Mouse (Mus musculus) retina, postnatal 1 day (tissue): ENCODE data around the gene 6030408B16Rik.
"Not testable (repeated sequence)": the region's sequence is repeated elsewhere in the genome, so short reads cannot be mapped to it uniquely, and the experiment has no call there.

Source experiments
- DNase-seq: peaks from one replicate; pipeline ENCODE4 v3.0.0-alpha.2; 2012

6030408B16Rik gene

GRCm38 (mm10) chr15:101322640-101323039, 29.6 kb downstream of the 6030408B16Rik start:
- no peak for DNase-seq

- DNase-seq: no peak
Observed at GRCm38 (mm10) chr15:101323511-101323910, 30.5 kb downstream of the 6030408B16Rik start.

DNA sequence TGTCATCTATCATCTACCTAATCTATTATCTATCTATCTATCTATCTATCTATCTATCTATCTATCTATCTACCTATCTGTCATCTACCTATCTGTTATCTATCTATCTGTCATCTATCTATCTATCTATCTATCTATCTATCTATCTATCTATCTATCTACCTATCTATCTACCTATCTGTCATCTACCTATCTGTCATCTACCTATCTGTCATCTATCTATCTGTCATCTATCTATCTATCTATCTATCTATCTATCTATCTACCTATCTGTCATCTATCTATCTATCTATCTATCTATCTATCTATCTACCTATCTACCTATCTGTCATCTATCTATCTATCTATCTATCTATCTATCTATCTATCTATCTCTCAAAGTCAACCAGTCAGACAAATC, 31.4 kb downstream of the 6030408B16Rik start:
- not testable (repeated sequence) for DNase-seq

- no peak for DNase-seq
Observed at GRCm38 (mm10) chr15:101325991-101326534, 33.1 kb downstream of the 6030408B16Rik start.

DNA sequence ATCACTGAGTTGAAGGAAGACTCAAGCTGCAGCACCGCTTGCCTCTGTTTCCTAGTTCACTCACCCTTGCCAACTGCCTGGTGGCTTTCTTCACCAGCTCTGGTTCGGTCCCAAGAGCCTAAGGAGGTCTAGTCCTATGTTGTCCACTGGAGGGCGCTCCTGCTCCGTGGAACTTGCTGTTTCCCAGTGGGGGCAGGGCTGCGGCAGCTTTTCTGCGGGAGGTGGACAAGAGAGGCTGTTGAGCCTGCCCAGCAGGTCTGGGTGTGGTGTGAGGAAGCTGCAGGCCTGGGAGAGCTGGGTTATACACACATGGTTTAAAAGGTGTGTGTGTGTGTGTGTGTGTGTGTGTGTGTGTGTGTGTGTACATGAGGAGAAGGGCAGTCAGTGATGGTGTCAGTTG, 34.3 kb downstream of the 6030408B16Rik start:
- peak; percentile 78 for DNase-seq

DNA sequence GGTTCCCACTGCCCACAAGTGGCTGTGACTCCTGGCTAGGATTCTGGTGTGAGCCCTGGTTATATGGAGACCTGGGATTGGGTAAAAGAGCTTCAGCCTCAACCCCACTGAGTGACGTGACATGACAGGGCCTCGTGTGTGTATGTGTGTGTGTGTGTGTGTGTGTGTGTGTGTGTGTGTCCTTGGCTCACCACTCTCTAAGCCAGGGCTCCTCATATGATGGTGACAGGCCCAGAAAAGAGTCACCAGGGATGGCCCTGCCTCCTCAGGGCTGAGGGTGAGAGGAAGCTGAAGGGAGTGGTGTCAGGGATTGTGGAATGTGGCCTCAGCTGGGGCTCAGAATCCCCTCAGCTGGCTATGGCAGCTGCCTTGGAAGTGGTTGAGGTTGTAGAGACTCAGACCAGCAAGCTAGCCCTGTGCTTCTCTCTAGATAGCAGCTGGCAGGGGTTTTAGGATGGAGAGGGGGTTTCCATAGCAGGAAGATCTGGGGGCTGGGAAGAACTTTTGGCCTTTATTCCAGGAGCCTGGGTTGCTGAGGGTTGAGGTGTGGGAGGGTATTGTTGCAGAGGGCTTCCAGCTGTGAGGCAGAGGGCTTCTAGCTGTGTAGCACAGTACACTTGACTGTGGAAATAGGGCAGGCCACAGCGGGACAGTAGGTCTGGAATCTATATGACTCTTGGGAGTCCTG, 36.0 kb downstream of the 6030408B16Rik start:
- DNase-seq: no peak

GRCm38 (mm10) chr15:101329564-101329892, 36.5 kb downstream of the 6030408B16Rik start:
- no peak for DNase-seq

DNA sequence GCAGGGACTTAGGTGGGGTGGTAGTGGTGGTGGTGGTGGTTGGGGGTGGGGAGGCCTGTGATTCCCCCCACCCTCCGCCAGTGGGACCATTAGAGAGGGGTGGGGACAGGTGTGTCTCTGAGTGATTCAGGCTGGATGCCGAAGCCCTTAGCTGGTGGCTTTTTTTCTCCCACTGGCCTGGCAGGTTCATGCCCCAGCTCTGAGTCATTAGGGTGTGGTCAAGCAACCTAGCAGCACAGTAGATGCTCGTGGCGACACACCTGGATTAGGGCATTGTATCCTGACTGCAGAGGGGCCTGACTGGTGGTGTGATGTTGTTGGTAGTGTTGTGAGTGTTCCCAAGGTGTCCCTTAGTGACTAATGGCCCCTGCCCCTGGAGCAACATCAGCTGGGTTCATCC, 38.1 kb downstream of the 6030408B16Rik start:
- DNase-seq: no peak

GRCm38 (mm10) chr15:101332370-101332769, 39.4 kb downstream of the 6030408B16Rik start:
- no peak for DNase-seq

- no peak for DNase-seq
Observed at GRCm38 (mm10) chr15:101333165-101333564, 40.2 kb downstream of the 6030408B16Rik start.

- DNase-seq: no peak
Observed at GRCm38 (mm10) chr15:101333648-101334047, 40.6 kb downstream of the 6030408B16Rik start.

GRCm38 (mm10) chr15:101336474-101337174, 43.6 kb downstream of the 6030408B16Rik start:
- no peak for DNase-seq

DNA sequence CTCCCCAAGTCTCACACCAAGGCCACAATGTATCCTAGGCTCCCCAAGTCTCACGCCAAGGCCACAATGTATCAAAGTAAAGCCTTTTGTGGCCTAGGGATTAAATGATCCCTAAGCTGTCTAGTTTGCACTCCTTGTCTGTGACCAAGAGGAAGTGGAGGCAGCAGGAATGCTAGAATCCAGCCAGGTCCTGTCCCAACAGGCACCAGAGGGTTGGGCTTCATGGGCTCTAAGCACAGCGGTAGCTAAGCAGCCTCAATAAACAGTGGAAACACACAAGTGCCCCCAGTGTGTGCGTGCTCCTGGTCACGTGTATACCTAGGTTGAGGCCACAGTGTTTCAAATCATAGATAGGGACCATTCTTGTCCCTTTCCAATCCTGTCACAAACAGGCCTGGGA, 45.3 kb downstream of the 6030408B16Rik start:
- no peak for DNase-seq

DNA sequence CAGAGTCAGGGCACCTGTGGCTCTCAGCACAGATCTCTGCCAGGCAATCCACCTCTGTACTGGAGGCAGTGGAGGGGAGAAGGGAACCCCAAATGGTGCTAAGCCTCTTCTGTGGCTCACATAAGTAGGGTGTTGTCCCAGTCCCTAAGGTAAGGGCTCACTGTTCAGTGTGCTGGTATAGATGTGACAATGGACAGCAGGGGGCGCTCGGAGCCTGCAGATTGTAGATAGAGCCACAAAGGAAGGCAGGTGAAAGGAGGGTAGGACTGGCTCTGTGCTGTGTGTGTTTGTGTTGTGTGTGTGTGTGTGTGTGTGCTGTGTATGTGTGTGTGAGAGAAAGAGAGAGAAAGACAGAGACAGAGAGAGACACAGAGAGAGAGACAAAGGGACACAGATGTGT, 46.5 kb downstream of the 6030408B16Rik start:
- peak; percentile 89 for DNase-seq

GRCm38 (mm10) chr15:101341797-101342515, 48.9 kb downstream of the 6030408B16Rik start:
- no peak for DNase-seq
